ENCODE assay signal across 22 mouse cellular contexts in the genomic region with DNA sequence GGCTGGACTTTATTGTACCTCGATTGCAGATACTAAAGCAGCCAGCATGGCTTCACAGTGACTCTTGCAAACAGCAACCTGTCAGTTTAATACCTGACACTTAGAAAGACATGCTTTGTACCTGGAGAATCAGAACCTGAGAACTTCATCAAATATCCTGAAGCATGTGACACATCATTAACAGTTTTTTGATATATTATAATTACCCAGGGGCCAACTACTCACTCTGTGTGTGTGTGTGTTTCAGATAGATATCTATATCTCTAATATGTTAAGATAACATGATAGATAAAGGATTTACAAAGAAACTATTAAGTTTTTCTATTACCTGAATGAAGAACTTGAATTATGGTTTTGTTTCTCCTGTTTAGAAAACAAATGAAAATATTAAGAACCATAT.
DNase-seq lines count a peak whose midpoint lies in the region; ATAC-seq and TF ChIP-seq lines count a peak whose summit lies in the region.
"Had no signal": no experiment of that assay in that cellular context is flagged by ENCODE, and none has a peak within 500 bp of the region (broad histone marks: within the 10 kb centered on the region; RNA-seq: fewer than 3 reads in every experiment).

No protein-coding gene starts in this region.

- no peaks in the 10 kb centered on the region for H3K9me3 ChIP-seq in forebrain, embryonic 15.5 days
- H3K9me3 ChIP-seq in forebrain, embryonic 11.5 days (ENCODE audit: control insufficient read depth, low read length): no peaks in the 10 kb centered on the region
- no peaks in the 10 kb centered on the region for H3K9me3 ChIP-seq in midbrain, embryonic 15.5 days
- H3K9me3 ChIP-seq in midbrain, embryonic 13.5 days: no peaks in the 10 kb centered on the region
- no peaks in the 10 kb centered on the region for H3K9me3 ChIP-seq in forebrain, postnatal 0 days (ENCODE audit: low read length)
- H3K9me3 ChIP-seq: embryonic facial prominence, embryonic 10.5 days; embryonic facial prominence, embryonic 13.5 days; hindbrain, embryonic 12.5 days; hindbrain, embryonic 15.5 days had no signal

- DNase-seq in forebrain, embryonic 11.5 days (ENCODE audit: low spot score): no peak
- no peak for DNase-seq in forebrain, postnatal 0 days
- DNase-seq in testis, postnatal 14 days (ENCODE audit: low spot score): no peak
- DNase-seq: adrenal gland, adult 2 months; adrenal gland, postnatal 14 days; cerebellum, adult 11 months; cerebellum, adult 8-10 months; cerebellum, postnatal 10 days; cerebellum, postnatal 36 days; gastrocnemius, adult 2 months; gastrocnemius, postnatal 14 days; heart, adult 11 months had no signal

- H3K9ac ChIP-seq in forebrain, embryonic 15.5 days (replicated peaks): no peak overlapping the region
- H3K9ac ChIP-seq in forebrain, embryonic 11.5 days (ENCODE audit: low read length): no peak overlapping the region
- no peak overlapping the region for H3K9ac ChIP-seq in midbrain, embryonic 15.5 days
- H3K9ac ChIP-seq in midbrain, embryonic 13.5 days (replicated peaks): no peak overlapping the region
- H3K9ac ChIP-seq in forebrain, postnatal 0 days: no peak overlapping the region
- H3K9ac ChIP-seq: embryonic facial prominence, embryonic 13.5 days; hindbrain, embryonic 12.5 days; hindbrain, embryonic 15.5 days had no signal

- WGBS in forebrain, embryonic 15.5 days: 72% methylated on average over 1 of the region's 1 CpGs
- 76% methylated on average over 1 of the region's 1 CpGs for WGBS in forebrain, embryonic 11.5 days
- 35% methylated on average over 1 of the region's 1 CpGs for WGBS in midbrain, embryonic 15.5 days
- 58% methylated on average over 1 of the region's 1 CpGs for WGBS in midbrain, embryonic 13.5 days
- WGBS in forebrain, postnatal 0 days: 50% methylated on average over 1 of the region's 1 CpGs

- no peak overlapping the region for H3K4me2 ChIP-seq in forebrain, embryonic 15.5 days (replicated peaks)
- H3K4me2 ChIP-seq in forebrain, embryonic 11.5 days (ENCODE audit: low read depth, low read length, severe bottlenecking): no peak overlapping the region
- H3K4me2 ChIP-seq in midbrain, embryonic 15.5 days: no peak overlapping the region
- H3K4me2 ChIP-seq in midbrain, embryonic 13.5 days (replicated peaks): no peak overlapping the region
- no peak overlapping the region for H3K4me2 ChIP-seq in forebrain, postnatal 0 days (ENCODE audit: low read depth)
- H3K4me2 ChIP-seq: embryonic facial prominence, embryonic 13.5 days; heart, embryonic 11.5 days; hindbrain, embryonic 12.5 days; hindbrain, embryonic 15.5 days had no signal

- no peaks in the 10 kb centered on the region for H3K27me3 ChIP-seq in forebrain, embryonic 15.5 days
- no peaks in the 10 kb centered on the region for H3K27me3 ChIP-seq in forebrain, embryonic 11.5 days (ENCODE audit: control insufficient read depth, insufficient read depth, low read length)
- no peaks in the 10 kb centered on the region for H3K27me3 ChIP-seq in midbrain, embryonic 15.5 days (replicated peaks)
- peaks cover 6% of the 10 kb centered on the region; the same call in 1 of the 2 replicates for H3K27me3 ChIP-seq in midbrain, embryonic 13.5 days
- H3K27me3 ChIP-seq in forebrain, postnatal 0 days (ENCODE audit: insufficient read depth, low read length): no peaks in the 10 kb centered on the region
- H3K27me3 ChIP-seq: embryonic facial prominence, embryonic 13.5 days; hindbrain, embryonic 12.5 days; hindbrain, embryonic 15.5 days had no signal

- H3K27ac ChIP-seq in forebrain, embryonic 15.5 days (replicated peaks): peak overlapping the region; percentile 64
- H3K27ac ChIP-seq in forebrain, embryonic 11.5 days (ENCODE audit: low read depth, low read length): no peak overlapping the region
- H3K27ac ChIP-seq in midbrain, embryonic 15.5 days: peak overlapping the region; percentile 46; the same call in 1 of the 2 replicates
- no peak overlapping the region for H3K27ac ChIP-seq in midbrain, embryonic 13.5 days
- H3K27ac ChIP-seq in forebrain, postnatal 0 days (ENCODE audit: low read depth, low read length): 0 out of 2 replicates have a peak overlapping the region, but pooled peaks have one; percentile 47
- H3K27ac ChIP-seq: embryonic facial prominence, embryonic 10.5 days; embryonic facial prominence, embryonic 13.5 days; gastrocnemius, adult 2 months; hindbrain, embryonic 12.5 days had no signal

- H3K4me1 ChIP-seq in forebrain, embryonic 15.5 days: peaks cover 11% of the 10 kb centered on the region
- H3K4me1 ChIP-seq in forebrain, embryonic 11.5 days (replicated peaks; ENCODE audit: control insufficient read depth, insufficient read depth, low read length): no peaks in the 10 kb centered on the region; the same call in 1 of the 2 replicates
- H3K4me1 ChIP-seq in midbrain, embryonic 15.5 days: peaks cover 16% of the 10 kb centered on the region
- H3K4me1 ChIP-seq in midbrain, embryonic 13.5 days (replicated peaks): peaks cover 25% of the 10 kb centered on the region
- H3K4me1 ChIP-seq in forebrain, postnatal 0 days (ENCODE audit: insufficient read depth): peaks cover 10% of the 10 kb centered on the region; the same call in 1 of the 2 replicates
- H3K4me1 ChIP-seq: embryonic facial prominence, embryonic 10.5 days; embryonic facial prominence, embryonic 13.5 days had no signal

- H3K4me3 ChIP-seq in forebrain, embryonic 15.5 days: no peak overlapping the region
- H3K4me3 ChIP-seq in forebrain, embryonic 11.5 days (ENCODE audit: low read depth, low read length): no peak overlapping the region
- H3K4me3 ChIP-seq in midbrain, embryonic 15.5 days: no peak overlapping the region
- H3K4me3 ChIP-seq in midbrain, embryonic 13.5 days (replicated peaks): no peak overlapping the region
- H3K4me3 ChIP-seq in forebrain, postnatal 0 days (ENCODE audit: low read depth, low read length): no peak overlapping the region
- H3K4me3 ChIP-seq: embryonic facial prominence, embryonic 10.5 days; embryonic facial prominence, embryonic 13.5 days; erythroblast, embryonic 14.5 days; gastrocnemius, adult 2 months; hindbrain, embryonic 12.5 days; hindbrain, embryonic 15.5 days had no signal

- H3K36me3 ChIP-seq in forebrain, embryonic 15.5 days: no peaks in the 10 kb centered on the region
- no peaks in the 10 kb centered on the region for H3K36me3 ChIP-seq in forebrain, embryonic 11.5 days (ENCODE audit: control insufficient read depth, insufficient read depth, low read length)
- no peaks in the 10 kb centered on the region for H3K36me3 ChIP-seq in midbrain, embryonic 15.5 days (replicated peaks)
- H3K36me3 ChIP-seq in midbrain, embryonic 13.5 days: no peaks in the 10 kb centered on the region
- H3K36me3 ChIP-seq in forebrain, postnatal 0 days (ENCODE audit: insufficient read depth): no peaks in the 10 kb centered on the region
- H3K36me3 ChIP-seq: embryonic facial prominence, embryonic 10.5 days; embryonic facial prominence, embryonic 13.5 days; hindbrain, embryonic 12.5 days; hindbrain, embryonic 15.5 days had no signal

- peak; percentile 51; the same call in 1 of the 2 replicates for ATAC-seq in forebrain, embryonic 15.5 days (replicated peaks)
- ATAC-seq in forebrain, embryonic 11.5 days (replicated peaks; ENCODE audit: low FRiP score): no peak
- ATAC-seq in midbrain, embryonic 15.5 days (replicated peaks): peak; percentile 65
- no peak for ATAC-seq in midbrain, embryonic 13.5 days
- no peak for ATAC-seq in forebrain, postnatal 0 days
- ATAC-seq: CD4-positive, CD25-positive, alpha-beta regulatory T cell, adult 4 months had no signal

- no peak for TF ChIP-seq CTCF in forebrain, postnatal 0 days (IDR thresholded peaks at IDR 0.05; ENCODE audit: low read depth)

Comparison
In these comparisons a context has a peak if more than half of its experiments do, and no peak if none do; other contexts are left out.
1. ATAC-seq: peak in forebrain, embryonic 15.5 days (single experiment) and midbrain, embryonic 15.5 days (single experiment); none in forebrain, embryonic 11.5 days (single experiment), midbrain, embryonic 13.5 days (single experiment) and forebrain, postnatal 0 days (single experiment).
2. H3K27ac ChIP-seq: peak in forebrain, embryonic 15.5 days (single experiment), midbrain, embryonic 15.5 days (single experiment) and forebrain, postnatal 0 days (single experiment); none in forebrain, embryonic 11.5 days (single experiment) and midbrain, embryonic 13.5 days (single experiment).